Mouse (Mus musculus) gastrocnemius, adult 2 months (tissue): ENCODE measurements at regions not wholly inside any gene's neighbourhood (a gene's known extent, or its start where the extent isn't known, plus 50 kb on each side); places are given as distances from the start of the nearest gene placed in this dataset.

ENCODE experiments used
- DNase-seq: peaks from one replicate; pipeline ENCODE4 v3.0.0; 2022
- H3K27ac ChIP-seq: fragments of 200-600 bp; 2 replicates; pipeline ENCODE4 v1.8.1; 2022; ENCODE audit warnings: mild to moderate bottlenecking
- H3K4me3 ChIP-seq: fragments of 200-600 bp; 2 replicates; pipeline ENCODE4 v1.8.1; 2022; ENCODE audit warnings: mild to moderate bottlenecking, moderate library complexity
- CTCF ChIP-seq: fragments of 200-600 bp; IDR thresholded peaks from 2 replicates; pipeline ENCODE4 v1.8.1; 2022; ENCODE audit warnings: antibody characterized with exemption, mild to moderate bottlenecking, moderate library complexity
- intact Hi-C: fragments of 180-260 bp; cut with DNase I; formaldehyde crosslinking; loops from one replicate; pipeline ENCODE4 v1.15.1; 2025

DNA sequence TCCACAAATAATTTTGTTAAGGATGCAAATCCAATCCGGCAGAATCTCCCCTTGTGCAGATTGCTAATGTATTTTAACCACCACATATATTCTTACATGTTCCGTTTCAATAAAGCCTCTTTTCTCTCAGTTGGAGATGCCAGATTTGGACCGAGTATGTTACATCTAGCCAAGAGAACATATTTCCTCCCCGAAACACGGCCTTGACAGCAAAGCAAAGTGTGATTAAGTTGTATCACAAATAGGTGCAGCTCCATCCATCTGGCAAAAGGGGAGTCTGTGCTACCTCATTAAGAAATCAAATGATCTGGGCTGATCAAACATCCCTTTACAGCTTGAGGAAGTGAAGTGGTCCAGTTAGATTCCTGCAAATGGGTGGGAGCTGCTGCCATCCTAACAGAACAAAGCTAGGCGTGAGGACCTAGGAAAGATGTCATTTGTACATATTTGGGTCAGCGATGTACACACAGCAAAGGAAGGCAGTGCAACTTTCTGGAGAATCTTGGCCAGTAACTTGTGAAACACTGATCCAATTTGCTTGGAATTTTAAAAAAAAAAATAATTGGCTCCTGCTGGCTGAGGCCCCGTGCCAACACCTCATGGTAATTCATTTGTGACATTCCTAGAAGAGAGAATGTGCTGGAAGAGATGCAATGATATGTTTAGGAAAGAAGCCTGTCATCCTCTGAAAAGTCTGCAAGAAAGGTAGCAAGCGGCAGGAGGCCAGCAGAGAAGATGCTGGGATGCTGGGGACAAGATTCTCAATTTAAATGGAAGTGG lies 223.8 kb downstream of the Rpl10-ps3 start:
- intact Hi-C loops = no loop called here
- Histone ChIP-seq H3K27ac (no peak overlapping the region), H3K4me3 (no peak overlapping the region)
- no peak for TF ChIP-seq CTCF
- DNase-seq = peak; percentile 23

DNA sequence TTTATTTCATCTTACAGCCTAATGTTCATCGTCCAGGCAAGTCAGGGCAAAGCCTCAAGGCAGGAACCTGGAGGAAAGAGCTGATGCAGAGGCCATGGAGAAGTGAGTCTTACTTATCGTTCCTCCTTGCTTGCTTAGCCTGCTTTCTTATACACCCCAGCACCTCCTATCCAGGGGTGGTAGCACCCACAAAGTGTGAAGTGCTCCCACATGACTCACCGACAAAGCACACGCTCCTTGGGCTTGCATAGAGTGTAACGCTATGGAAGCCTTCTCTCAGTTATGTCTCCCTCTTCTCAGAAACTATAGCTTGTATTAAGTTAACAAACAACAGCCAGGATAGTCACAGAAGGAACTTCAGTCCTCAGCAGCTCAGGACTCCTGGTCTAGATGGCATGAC lies 225.4 kb downstream of the Rpl10-ps3 start:
- Histone ChIP-seq H3K27ac (no peak overlapping the region), H3K4me3 (no peak overlapping the region)
- TF ChIP-seq CTCF = no peak
- intact Hi-C loops = no loop called here
- no peak for DNase-seq

DNA sequence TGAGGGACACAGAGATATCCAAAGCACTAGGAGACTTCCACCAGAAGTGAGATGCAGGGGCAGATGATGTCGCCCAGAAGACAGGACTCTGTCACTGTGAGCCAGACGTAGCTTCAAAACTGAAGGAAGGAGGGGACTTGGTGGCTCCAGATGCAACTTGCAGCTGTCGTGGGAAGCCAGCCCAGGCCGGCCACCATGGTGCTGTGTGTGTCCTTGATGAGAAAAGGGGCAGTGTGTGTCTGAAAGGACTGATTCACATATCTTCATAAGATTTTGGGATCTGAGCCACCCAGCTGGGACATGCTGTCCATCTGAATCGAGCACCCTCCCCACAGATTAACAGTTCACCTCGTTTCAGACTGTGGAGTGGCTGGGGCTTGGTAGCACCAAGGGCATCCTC lies 226.2 kb downstream of the Rpl10-ps3 start:
- TF ChIP-seq CTCF = no peak
- no peak for DNase-seq
- no peak overlapping the region for H3K4me3 ChIP-seq
- no peak overlapping the region for H3K27ac ChIP-seq
- intact Hi-C loops = no loop called here

DNA sequence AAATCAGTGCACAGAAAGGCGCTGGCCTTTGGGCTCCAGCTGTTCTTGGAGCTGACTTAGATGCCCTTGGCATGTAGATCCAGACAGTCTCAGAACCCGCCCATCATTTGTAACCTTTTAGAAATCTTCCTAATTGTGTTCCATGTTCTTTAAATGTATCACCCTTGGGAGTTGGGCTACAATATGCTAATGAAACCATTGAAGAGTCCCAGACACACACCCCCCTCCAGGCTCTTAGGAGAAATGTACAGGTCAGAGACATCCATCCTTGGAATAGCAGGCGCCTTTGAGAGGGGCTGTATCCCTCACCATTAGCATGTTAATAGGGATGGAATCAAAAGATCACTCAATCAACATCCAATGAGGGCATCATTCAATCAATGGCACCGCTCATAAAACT lies 238.2 kb downstream of the Rpl10-ps3 start:
- intact Hi-C loops = no loop called here
- no peak for TF ChIP-seq CTCF
- no peak overlapping the region for H3K27ac ChIP-seq
- H3K4me3 ChIP-seq = no peak overlapping the region
- DNase-seq = no peak

DNA sequence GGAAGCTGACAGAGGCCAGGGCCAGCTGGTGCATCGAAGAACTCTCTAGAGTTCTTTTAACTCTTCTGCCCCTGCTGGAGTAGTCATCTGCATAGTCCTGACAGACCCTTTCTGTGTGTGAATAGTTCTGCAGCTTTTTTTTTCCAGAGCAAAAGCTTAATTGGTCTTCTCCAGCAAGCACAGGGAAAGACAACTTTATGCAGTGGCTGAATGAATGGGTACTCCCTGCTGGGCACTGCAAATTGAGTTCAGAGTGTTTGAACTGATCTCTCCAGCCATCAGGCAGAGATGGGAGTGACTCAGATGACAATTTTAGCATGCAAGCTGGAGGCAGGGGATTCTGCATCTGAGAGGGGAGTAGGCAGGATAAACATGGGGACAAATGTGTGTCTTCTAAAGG lies 242.0 kb downstream of the Rpl10-ps3 start:
- Histone ChIP-seq H3K27ac (no peak overlapping the region), H3K4me3 (no peak overlapping the region)
- intact Hi-C loops = no loop called here
- no peak for TF ChIP-seq CTCF
- no peak for DNase-seq

DNA sequence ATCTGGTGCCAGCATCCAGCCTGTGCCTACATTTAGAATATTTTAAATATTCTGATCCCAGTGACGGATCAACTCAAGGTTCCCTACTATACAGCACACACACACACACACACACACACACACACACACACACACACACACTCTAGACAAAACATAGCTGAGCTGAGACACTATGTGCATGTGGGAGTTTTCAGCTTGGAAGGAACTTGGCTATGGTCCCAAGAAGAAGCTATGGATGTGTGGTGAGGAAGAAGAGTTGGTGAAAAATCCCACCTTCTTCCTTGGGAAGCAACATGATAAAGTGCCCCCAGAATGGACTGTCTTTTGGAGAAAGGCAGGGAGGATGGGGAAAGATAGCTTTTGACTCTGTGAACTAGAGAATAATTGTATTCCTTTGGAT lies 243.7 kb downstream of the Rpl10-ps3 start:
- no peak for DNase-seq

DNA sequence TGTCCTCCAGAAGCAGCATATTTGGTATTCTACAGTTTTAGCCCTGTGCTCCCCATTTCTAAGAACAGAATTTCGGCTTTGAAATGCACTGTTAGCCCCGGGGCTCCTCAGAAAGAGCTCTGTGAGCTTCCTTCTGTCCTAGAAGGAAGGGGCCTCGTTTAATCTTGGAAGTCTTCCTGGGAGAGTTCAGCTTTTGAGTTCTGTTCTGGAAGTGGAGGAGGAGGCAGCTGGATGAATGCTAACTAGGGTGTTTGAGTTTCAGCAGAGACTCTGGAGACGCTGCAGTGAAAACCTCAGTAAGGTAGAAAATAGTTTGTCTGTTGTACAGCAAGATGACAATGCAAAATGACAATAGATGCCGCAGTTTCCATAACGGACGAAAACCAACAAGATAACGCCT lies 253.8 kb downstream of the Rpl10-ps3 start:
- no peak for DNase-seq
- intact Hi-C loops = no loop called here
- Histone ChIP-seq H3K27ac (no peak overlapping the region), H3K4me3 (no peak overlapping the region)
- no peak for TF ChIP-seq CTCF

More for the DNA sequence above, 243.7 kb downstream of the Rpl10-ps3 start:
- no peak for TF ChIP-seq CTCF
- intact Hi-C loops = no loop called here
- Histone ChIP-seq H3K4me3 (no peak overlapping the region), H3K27ac (no peak overlapping the region)

DNA sequence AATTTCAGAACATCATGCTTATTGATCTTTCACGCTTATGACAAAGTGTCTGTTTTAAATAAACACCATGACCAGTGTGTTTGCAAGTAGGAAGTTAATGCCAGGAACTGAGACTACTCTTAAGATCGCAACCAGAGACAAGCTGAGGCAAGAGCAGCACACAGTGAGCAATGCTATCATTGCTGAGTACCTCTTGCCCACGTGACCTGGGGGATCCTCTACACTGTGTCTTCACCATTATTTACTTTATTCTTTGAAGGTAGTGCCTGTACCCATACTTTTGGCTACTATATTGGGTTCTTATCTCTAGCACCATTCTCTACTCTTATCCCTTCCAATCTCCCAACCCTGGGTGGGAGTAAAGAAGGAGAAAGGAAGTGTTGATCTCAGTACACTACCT lies 254.9 kb downstream of the Rpl10-ps3 start:
- DNase-seq = no peak
- no peak overlapping the region for H3K4me3 ChIP-seq
- TF ChIP-seq CTCF = no peak
- intact Hi-C loops = no loop called here
- no peak overlapping the region for H3K27ac ChIP-seq

DNA sequence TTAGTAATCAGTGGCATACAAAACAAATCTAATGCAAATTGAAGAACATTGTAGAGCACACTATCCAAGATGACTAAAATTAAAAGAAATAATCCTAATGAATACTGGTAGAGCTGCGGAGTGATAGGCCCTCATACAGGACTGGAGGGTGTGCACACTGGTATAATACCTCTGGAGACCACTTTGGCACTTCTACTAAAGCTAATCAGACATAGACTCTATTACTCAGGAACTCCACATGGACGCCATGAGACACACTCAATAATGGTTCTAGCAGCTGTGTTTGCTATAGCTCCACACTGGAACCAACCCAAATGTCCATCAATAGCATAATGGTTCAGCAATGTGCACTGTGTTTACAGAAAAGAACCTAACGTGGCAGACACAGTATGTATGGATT lies 264.6 kb downstream of the Rpl10-ps3 start:
- intact Hi-C loops = no loop called here
- no peak overlapping the region for H3K27ac ChIP-seq
- no peak for DNase-seq
- H3K4me3 ChIP-seq = no peak overlapping the region
- no peak for TF ChIP-seq CTCF

DNA sequence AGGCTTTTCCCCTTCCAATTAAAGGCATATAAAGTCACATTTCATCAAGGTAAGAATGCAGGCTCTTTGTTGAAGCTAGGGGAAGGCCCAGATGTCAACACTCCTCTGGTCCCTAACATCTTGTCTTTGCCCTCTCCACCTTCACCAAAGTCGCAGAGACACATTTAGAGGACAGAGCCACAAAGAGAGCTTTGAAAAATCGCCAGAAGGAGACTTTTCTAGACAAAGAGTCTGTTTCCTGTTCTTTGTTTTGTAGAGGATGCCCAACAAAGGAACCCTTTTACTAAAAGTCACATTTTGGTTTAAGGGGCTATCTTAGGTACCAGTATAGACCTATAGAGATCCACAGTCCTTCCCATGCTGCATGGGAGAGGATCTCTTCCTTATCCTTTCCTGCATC lies 269.9 kb upstream of the Ncam1 start:
- no peak for TF ChIP-seq CTCF
- intact Hi-C loops = no loop called here
- H3K27ac ChIP-seq = no peak overlapping the region
- no peak for DNase-seq
- no peak overlapping the region for H3K4me3 ChIP-seq

DNA sequence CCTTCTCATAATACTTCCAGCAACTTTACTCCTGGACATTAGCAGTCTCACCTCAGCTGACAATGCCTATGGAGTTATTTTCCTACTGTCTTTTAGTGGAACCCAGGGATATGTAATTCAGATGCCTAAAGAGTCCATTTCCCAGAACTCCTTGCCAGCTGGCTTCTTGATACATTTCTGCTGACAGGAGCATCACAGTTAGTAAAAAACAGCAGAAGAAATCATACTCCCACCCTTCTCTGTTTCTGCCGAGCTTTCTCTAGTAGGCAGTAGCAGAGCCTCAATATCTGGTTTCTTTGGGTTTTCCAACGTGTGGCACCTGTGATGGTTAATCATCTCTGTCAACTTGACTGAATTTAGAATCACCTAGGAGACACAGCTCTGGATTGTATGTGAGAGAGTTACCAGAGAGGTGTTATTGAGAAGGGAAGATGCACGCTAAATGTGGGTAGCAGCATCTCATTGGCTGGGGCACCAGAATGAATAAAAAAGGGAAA lies 269.1 kb upstream of the Ncam1 start:
- intact Hi-C loops = no loop called here
- DNase-seq = no peak

DNA sequence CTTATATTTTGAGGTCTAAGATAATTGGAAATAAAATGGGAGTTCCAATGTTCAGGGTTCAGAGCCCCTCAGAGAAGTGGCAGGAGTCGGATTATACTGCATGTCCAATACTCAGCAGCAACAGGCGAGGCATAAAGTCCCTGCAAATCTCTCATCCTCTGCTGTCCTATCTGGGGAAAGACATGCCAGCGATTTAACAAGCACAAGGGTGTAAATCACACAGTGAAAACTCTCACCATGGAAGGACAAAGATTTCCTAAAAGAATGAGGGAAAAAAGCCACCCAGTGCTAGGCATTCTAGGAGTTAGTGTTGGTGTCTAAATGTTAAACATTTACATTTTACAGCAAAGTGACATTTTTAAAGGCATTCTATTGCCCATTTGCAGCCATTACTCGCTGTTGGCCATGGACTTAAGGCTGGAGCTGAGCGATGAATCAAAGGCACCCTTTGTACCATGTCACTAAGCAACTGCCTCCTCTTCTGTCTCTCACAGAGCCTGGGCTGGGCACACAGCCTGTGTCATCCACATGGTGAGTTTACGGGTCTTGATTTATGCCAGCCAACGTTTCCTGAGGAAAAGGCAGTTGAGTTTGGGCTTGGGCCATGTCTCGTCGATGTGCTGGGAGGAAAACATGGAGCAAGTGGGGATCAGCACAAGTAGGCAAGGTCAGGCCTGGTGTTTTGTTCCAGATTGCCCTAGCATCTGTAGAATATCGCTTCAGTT lies 265.9 kb upstream of the Ncam1 start:
- no peak for TF ChIP-seq CTCF
- no peak for DNase-seq
- H3K27ac ChIP-seq = no peak overlapping the region
- H3K4me3 ChIP-seq = no peak overlapping the region
- intact Hi-C loops = no loop called here

More for the DNA sequence above, 269.1 kb upstream of the Ncam1 start:
- Histone ChIP-seq H3K4me3 (no peak overlapping the region), H3K27ac (no peak overlapping the region)
- TF ChIP-seq CTCF = no peak

DNA sequence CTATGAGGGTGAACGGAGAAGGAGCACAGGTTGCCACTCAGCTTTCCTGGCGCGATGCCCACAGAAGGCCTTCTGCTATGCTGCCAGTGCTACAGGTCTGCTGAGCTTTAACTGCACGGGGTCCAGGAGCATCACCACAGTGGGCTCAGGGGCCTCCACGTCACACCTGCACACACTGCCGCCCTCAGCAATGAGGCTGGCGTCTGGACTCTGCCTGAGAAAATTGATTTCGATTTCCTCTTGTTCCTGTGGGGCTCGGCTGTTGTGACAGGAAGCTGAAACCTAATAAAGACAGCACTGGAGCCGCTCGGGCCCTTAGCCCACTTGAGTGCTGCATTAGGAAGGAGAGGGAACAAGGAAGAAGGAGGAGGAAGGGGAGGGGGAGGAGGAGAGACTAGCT lies 239.5 kb upstream of the Ncam1 start:
- no peak overlapping the region for H3K4me3 ChIP-seq
- TF ChIP-seq CTCF = no peak
- no peak overlapping the region for H3K27ac ChIP-seq
- DNase-seq = no peak
- intact Hi-C loops = no loop called here
